Mouse (Mus musculus): ENCODE data around the gene Disp3. TPM values are rescaled to one million over a fixed set of nuclear protein-coding genes. Genes with fewer than 3 reads are reported as not detected.

Gene Disp3
- total and polyA plus RNA-seq, 2 experiments from 2014 or later, result 7.8 to 25.1 TPM

DNA sequence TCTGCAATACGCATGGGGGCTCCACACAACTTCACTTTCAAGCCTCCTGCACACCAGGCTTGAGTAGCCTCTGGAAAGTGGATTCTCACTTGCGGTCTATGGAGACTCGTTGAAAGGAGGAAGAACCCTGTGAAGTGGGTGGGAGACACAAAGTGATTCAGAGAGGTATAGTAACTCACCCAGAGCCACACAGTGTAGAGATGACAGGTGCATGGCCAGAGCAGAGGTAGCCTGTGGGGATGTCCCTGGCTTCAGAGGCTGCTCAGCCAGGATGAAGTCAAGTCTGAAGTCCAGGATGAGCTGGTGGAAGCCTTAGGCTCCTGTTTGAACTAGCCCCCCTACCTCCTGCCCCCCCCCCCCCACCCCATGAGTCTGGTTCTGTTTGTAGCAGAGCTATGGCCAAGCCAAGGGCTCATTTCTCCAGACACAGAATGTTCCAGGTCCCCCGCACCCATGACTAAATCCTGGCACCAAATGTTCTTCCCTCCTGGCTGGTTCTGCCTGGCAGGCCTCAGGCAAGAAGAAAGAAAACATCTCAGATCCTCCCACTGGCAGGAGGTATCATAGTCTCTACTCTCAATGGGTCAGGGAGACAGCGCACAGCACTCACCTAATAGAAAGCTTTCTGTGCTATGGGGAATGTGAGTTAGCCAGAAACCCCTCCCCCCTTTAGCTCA, 73.2 kb downstream of the Disp3 start:
- Histone ChIP-seq H3K27ac (ENCODE audit: low read depth, low read length) (no peak overlapping the region), H3K4me2 (ENCODE audit: low read depth, low read length, poor library complexity, severe bottlenecking) (no peak overlapping the region)

GRCm38 (mm10) chr4:148204873-148205232, 82.9 kb downstream of the Disp3 start:
- Histone ChIP-seq H3K4me2 (ENCODE audit: low read depth, low read length, poor library complexity, severe bottlenecking) (no peak overlapping the region), H3K4me1 (ENCODE audit: insufficient read depth, low read length) (no peaks in the 10 kb centered on the region), H3K4me3 (ENCODE audit: low read depth, low read length) (no peak overlapping the region), H3K27me3 (ENCODE audit: insufficient read depth, low read length) (no peaks in the 10 kb centered on the region), H3K9me3 (ENCODE audit: low read length) (no peaks in the 10 kb centered on the region), H3K9ac (replicated peaks; ENCODE audit: low read length, poor library complexity, severe bottlenecking) (no peak overlapping the region), H3K36me3 (ENCODE audit: insufficient read depth, low read length) (no peaks in the 10 kb centered on the region), H3K27ac (ENCODE audit: low read depth, low read length) (no peak overlapping the region)
- ATAC-seq (ENCODE audit: low FRiP score) (no peak), DNase-seq (ENCODE audit: low spot score) (no peak)
- TF ChIP-seq CTCF (IDR thresholded peaks at IDR 0.05), result no peak
- WGBS, result 37% methylated on average over 6 of the region's 6 CpGs

More for the DNA sequence above, 73.2 kb downstream of the Disp3 start:
- DNase-seq (ENCODE audit: low spot score), result no peak
- Histone ChIP-seq H3K27me3 (ENCODE audit: insufficient read depth, low read length) (no peaks in the 10 kb centered on the region), H3K36me3 (ENCODE audit: insufficient read depth, low read length) (no peaks in the 10 kb centered on the region), H3K4me1 (ENCODE audit: insufficient read depth, low read length) (no peaks in the 10 kb centered on the region), H3K9ac (replicated peaks; ENCODE audit: low read length, poor library complexity, severe bottlenecking) (no peak overlapping the region), H3K9me3 (ENCODE audit: low read length) (no peaks in the 10 kb centered on the region), H3K4me3 (ENCODE audit: low read depth, low read length) (no peak overlapping the region)
- 51% methylated on average over 5 of the region's 5 CpGs for WGBS
- ATAC-seq (ENCODE audit: low FRiP score), result no peak
- TF ChIP-seq CTCF (IDR thresholded peaks at IDR 0.05), result no peak

DNA sequence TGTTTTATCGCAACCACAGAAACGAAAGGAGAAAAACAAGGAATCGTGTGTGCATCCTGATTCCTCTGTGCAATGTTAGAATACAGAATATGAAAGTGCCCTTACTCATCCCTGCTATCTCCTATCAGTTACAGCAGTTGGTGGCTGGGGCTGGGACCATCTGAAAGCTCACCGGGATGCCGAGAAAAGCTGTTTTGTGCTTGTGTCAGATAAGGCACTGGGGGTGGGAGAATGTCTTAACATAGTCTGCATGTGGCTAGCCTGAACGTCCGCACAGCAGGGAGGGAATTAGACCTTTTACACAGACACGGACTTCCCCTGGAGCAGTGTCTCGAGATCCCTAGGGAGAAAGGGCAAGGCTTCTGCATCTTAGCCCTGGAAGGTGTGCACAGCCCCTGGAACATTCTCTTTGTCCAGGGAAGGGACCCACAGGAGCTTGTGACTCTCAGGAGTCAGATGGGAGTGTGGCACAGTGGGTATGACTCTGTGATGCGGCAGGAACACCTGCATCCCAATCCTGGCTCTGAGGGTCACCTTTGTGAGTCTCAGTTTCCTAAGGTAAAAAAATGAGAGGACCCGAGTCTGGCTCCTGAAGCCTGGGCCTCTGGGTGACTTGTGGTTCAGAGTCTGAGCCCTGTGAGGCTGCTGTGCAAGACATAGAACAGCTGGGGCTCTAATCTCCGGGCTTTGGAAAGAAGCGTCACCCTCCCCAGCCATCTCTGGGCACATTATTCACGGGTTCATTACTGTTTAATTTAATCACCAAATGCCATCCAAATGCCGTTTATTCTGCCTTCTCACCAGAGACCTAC, 83.5 kb downstream of the Disp3 start:
- H3K4me3 ChIP-seq (ENCODE audit: low read depth, low read length), result no peak overlapping the region

DNA sequence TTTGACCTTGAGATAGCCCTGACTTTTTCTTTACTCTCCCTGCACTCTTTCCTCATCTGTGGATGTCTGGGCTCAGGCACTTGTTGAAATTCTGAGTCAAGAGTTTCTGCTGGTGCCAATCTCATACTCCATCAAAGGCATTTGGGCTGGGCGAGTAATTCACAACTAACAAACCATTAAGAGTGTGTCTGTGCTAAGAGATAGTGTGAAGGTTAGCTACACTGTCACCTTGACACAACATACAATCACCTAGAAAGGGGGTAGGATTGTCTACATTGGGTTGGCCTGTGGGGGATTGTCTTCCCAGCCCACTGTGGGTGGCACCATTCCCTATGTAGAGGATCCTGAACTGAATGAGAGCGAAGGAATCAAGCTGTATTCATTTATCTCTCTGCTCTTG, 84.2 kb downstream of the Disp3 start:
- no peak for TF ChIP-seq CTCF (IDR thresholded peaks at IDR 0.05)
- no peaks in the 10 kb centered on the region for H3K36me3 ChIP-seq (ENCODE audit: insufficient read depth, low read length)
- no peak overlapping the region for H3K9ac ChIP-seq (replicated peaks; ENCODE audit: low read length, poor library complexity, severe bottlenecking)
- no peak overlapping the region for H3K4me3 ChIP-seq (ENCODE audit: low read depth, low read length)
- H3K4me2 ChIP-seq (ENCODE audit: low read depth, low read length, poor library complexity, severe bottlenecking), result no peak overlapping the region
- ATAC-seq (ENCODE audit: low FRiP score), result no peak
- H3K9me3 ChIP-seq (ENCODE audit: low read length), result no peaks in the 10 kb centered on the region
- H3K27ac ChIP-seq (ENCODE audit: low read depth, low read length), result no peak overlapping the region
- no peaks in the 10 kb centered on the region for H3K4me1 ChIP-seq (ENCODE audit: insufficient read depth, low read length)
- DNase-seq (ENCODE audit: low spot score), result no peak
- 95% methylated on average over 2 of the region's 2 CpGs for WGBS
- no peaks in the 10 kb centered on the region for H3K27me3 ChIP-seq (ENCODE audit: insufficient read depth, low read length)

More for the DNA sequence above, 83.5 kb downstream of the Disp3 start:
- H3K27me3 ChIP-seq (ENCODE audit: insufficient read depth, low read length), result no peaks in the 10 kb centered on the region
- no peak for DNase-seq (ENCODE audit: low spot score)
- H3K27ac ChIP-seq (ENCODE audit: low read depth, low read length), result no peak overlapping the region
- no peak overlapping the region for H3K9ac ChIP-seq (replicated peaks; ENCODE audit: low read length, poor library complexity, severe bottlenecking)
- no peak overlapping the region for H3K4me2 ChIP-seq (ENCODE audit: low read depth, low read length, poor library complexity, severe bottlenecking)
- H3K36me3 ChIP-seq (ENCODE audit: insufficient read depth, low read length), result no peaks in the 10 kb centered on the region
- 38% methylated on average over 15 of the region's 15 CpGs for WGBS
- H3K9me3 ChIP-seq (ENCODE audit: low read length), result no peaks in the 10 kb centered on the region
- H3K4me1 ChIP-seq (ENCODE audit: insufficient read depth, low read length), result no peaks in the 10 kb centered on the region
- no peak for TF ChIP-seq CTCF (IDR thresholded peaks at IDR 0.05)
- ATAC-seq (ENCODE audit: low FRiP score), result no peak

DNA sequence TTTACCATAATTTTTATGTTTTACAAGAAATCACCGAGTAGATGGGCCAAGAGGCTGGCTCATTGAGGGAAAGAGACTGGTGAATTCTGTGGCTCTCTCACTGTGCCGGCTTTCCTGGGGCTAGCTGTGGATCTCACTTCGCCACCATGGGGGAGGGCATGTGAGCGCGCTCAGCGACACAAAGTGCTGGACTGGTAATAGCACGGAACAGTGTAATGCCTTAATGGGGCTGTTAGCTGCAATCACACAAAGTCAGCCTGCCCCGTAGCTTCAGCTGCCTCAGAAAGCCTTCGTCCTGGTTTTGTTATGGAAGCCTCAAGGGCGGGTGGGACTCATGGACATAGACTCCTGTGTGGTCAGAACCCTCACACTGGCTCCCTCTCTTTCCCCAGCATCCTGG, 89.0 kb downstream of the Disp3 start:
- H3K4me2 ChIP-seq (ENCODE audit: low read depth, low read length, poor library complexity, severe bottlenecking), result no peak overlapping the region
- H3K27me3 ChIP-seq (ENCODE audit: insufficient read depth, low read length), result no peaks in the 10 kb centered on the region
- no peak overlapping the region for H3K27ac ChIP-seq (ENCODE audit: low read depth, low read length)
- DNase-seq (ENCODE audit: low spot score) (no peak), ATAC-seq (ENCODE audit: low FRiP score) (no peak)
- no peaks in the 10 kb centered on the region for H3K4me1 ChIP-seq (ENCODE audit: insufficient read depth, low read length)
- no peak for TF ChIP-seq CTCF (IDR thresholded peaks at IDR 0.05)
- H3K4me3 ChIP-seq (ENCODE audit: low read depth, low read length), result no peak overlapping the region
- H3K9me3 ChIP-seq (ENCODE audit: low read length), result no peaks in the 10 kb centered on the region
- no peak overlapping the region for H3K9ac ChIP-seq (replicated peaks; ENCODE audit: low read length, poor library complexity, severe bottlenecking)
- 37% methylated on average over 10 of the region's 10 CpGs for WGBS
- no peaks in the 10 kb centered on the region for H3K36me3 ChIP-seq (ENCODE audit: insufficient read depth, low read length)

DNA sequence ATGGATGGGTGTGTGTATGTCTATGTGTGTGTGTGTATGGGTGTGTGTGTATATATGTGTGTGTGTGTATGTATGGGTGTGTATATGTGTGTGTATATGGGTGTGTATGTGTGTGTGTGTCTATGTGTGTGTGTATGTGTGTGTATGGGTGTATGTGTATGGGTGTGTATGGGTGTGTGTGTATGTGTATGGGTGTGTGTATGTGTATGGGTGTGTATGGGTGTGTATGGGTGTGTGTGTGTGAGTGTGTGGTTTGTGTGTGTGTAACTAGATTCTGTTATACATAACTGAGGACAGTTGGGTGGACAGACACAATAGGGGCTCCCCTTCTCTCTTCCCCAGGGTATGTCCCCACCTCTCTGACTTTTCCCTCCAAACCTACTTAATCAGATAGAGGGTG, 93.4 kb downstream of the Disp3 start:
- H3K27ac ChIP-seq (ENCODE audit: low read depth, low read length), result no peak overlapping the region
- DNase-seq (ENCODE audit: low spot score), result no peak
- no peak overlapping the region for H3K4me2 ChIP-seq (ENCODE audit: low read depth, low read length, poor library complexity, severe bottlenecking)
- no peaks in the 10 kb centered on the region for H3K9me3 ChIP-seq (ENCODE audit: low read length)
- no peaks in the 10 kb centered on the region for H3K27me3 ChIP-seq (ENCODE audit: insufficient read depth, low read length)
- H3K4me1 ChIP-seq (ENCODE audit: insufficient read depth, low read length), result no peaks in the 10 kb centered on the region
- no peak overlapping the region for H3K9ac ChIP-seq (replicated peaks; ENCODE audit: low read length, poor library complexity, severe bottlenecking)
- no peak for ATAC-seq (ENCODE audit: low FRiP score)
- no peak overlapping the region for H3K4me3 ChIP-seq (ENCODE audit: low read depth, low read length)
- H3K36me3 ChIP-seq (ENCODE audit: insufficient read depth, low read length), result no peaks in the 10 kb centered on the region
- TF ChIP-seq CTCF (IDR thresholded peaks at IDR 0.05), result no peak
